Mouse (Mus musculus): Measurements from ENCODE around the gene Hfm1. TPM values are rescaled to one million over a fixed set of nuclear protein-coding genes. Genes with fewer than 3 reads are reported as not detected.

Hfm1 gene
- total and polyA plus RNA-seq, 3 experiments: not detected

GRCm38 (mm10) chr5:106801215-106801863 is 124.8 kb downstream of the Hfm1 start:
- no peak for DNase-seq (ENCODE audit: low spot score)
- H3K4me3 ChIP-seq (ENCODE audit: low read depth, low read length): no peak overlapping the region
- no peaks in the 10 kb centered on the region for H3K9me3 ChIP-seq (replicated peaks)
- no peaks in the 10 kb centered on the region for H3K27me3 ChIP-seq (ENCODE audit: insufficient read depth, low read length)
- no peak for ATAC-seq (ENCODE audit: extremely low read depth, insufficient number of reproducible peaks, low FRiP score, poor library complexity, severe bottlenecking)
- peaks cover 5% of the 10 kb centered on the region for H3K4me1 ChIP-seq (ENCODE audit: insufficient read depth, low read depth, low read length)
- TF ChIP-seq GATA1 (IDR thresholded peaks at IDR 0.05; ENCODE audit: borderline replicate concordance, low read length): no peak
- TF ChIP-seq POLR2AphosphoS5 (IDR thresholded peaks at IDR 0.05; ENCODE audit: insufficient replicate concordance, low read depth, low read length): no peak
- no peak for TF ChIP-seq GATA2 (IDR thresholded peaks at IDR 0.05; ENCODE audit: borderline replicate concordance, low read depth, low read length)
- no peak for TF ChIP-seq CTCF (IDR thresholded peaks at IDR 0.05; ENCODE audit: low read depth, low read length)
- no peak for TF ChIP-seq TAL1 (conservative IDR thresholded peaks at IDR 0.05; ENCODE audit: low read depth, low read length)
- no peaks in the 10 kb centered on the region for H3K36me3 ChIP-seq (replicated peaks)

- DNase-seq (ENCODE audit: low spot score): no peak
Measured at GRCm38 (mm10) chr5:106797896-106798295, 128.2 kb downstream of the Hfm1 start.

GRCm38 (mm10) chr5:106791241-106791572 is 134.9 kb downstream of the Hfm1 start:
- no peak for ATAC-seq (ENCODE audit: extremely low read depth, insufficient number of reproducible peaks, low FRiP score, poor library complexity, severe bottlenecking)
- TF ChIP-seq POLR2AphosphoS5 (IDR thresholded peaks at IDR 0.05; ENCODE audit: insufficient replicate concordance, low read depth, low read length) (no peak), CTCF (IDR thresholded peaks at IDR 0.05; ENCODE audit: low read depth, low read length) (no peak), GATA1 (IDR thresholded peaks at IDR 0.05; ENCODE audit: borderline replicate concordance, low read length) (no peak), GATA2 (IDR thresholded peaks at IDR 0.05; ENCODE audit: borderline replicate concordance, low read depth, low read length) (no peak), TAL1 (conservative IDR thresholded peaks at IDR 0.05; ENCODE audit: low read depth, low read length) (no peak)
- H3K4me1 ChIP-seq (ENCODE audit: insufficient read depth, low read depth, low read length): no peaks in the 10 kb centered on the region
- no peak overlapping the region for H3K4me3 ChIP-seq (ENCODE audit: low read depth, low read length)
- H3K9me3 ChIP-seq (replicated peaks): no peaks in the 10 kb centered on the region
- H3K36me3 ChIP-seq (replicated peaks): no peaks in the 10 kb centered on the region
- no peaks in the 10 kb centered on the region for H3K27me3 ChIP-seq (ENCODE audit: insufficient read depth, low read length)
- DNase-seq (ENCODE audit: low spot score): no peak

More at GRCm38 (mm10) chr5:106797896-106798295, 128.2 kb downstream of the Hfm1 start:
- H3K9me3 ChIP-seq (replicated peaks): no peaks in the 10 kb centered on the region
- peaks cover 5% of the 10 kb centered on the region for H3K4me1 ChIP-seq (ENCODE audit: insufficient read depth, low read depth, low read length)
- no peak for ATAC-seq (ENCODE audit: extremely low read depth, insufficient number of reproducible peaks, low FRiP score, poor library complexity, severe bottlenecking)
- no peaks in the 10 kb centered on the region for H3K27me3 ChIP-seq (ENCODE audit: insufficient read depth, low read length)
- no peak overlapping the region for H3K4me3 ChIP-seq (ENCODE audit: low read depth, low read length)
- TF ChIP-seq POLR2AphosphoS5 (IDR thresholded peaks at IDR 0.05; ENCODE audit: insufficient replicate concordance, low read depth, low read length) (no peak), TAL1 (conservative IDR thresholded peaks at IDR 0.05; ENCODE audit: low read depth, low read length) (no peak), GATA1 (IDR thresholded peaks at IDR 0.05; ENCODE audit: borderline replicate concordance, low read length) (no peak), GATA2 (IDR thresholded peaks at IDR 0.05; ENCODE audit: borderline replicate concordance, low read depth, low read length) (no peak), CTCF (IDR thresholded peaks at IDR 0.05; ENCODE audit: low read depth, low read length) (no peak)
- H3K36me3 ChIP-seq (replicated peaks): no peaks in the 10 kb centered on the region

- Histone ChIP-seq H3K9me3 (replicated peaks) (no peaks in the 10 kb centered on the region), H3K27me3 (ENCODE audit: insufficient read depth, low read length) (no peaks in the 10 kb centered on the region), H3K4me3 (ENCODE audit: low read depth, low read length) (no peak overlapping the region), H3K36me3 (replicated peaks) (no peaks in the 10 kb centered on the region), H3K4me1 (ENCODE audit: insufficient read depth, low read depth, low read length) (no peaks in the 10 kb centered on the region)
- ATAC-seq (ENCODE audit: extremely low read depth, insufficient number of reproducible peaks, low FRiP score, poor library complexity, severe bottlenecking): no peak
- DNase-seq (ENCODE audit: low spot score): no peak
- TF ChIP-seq GATA1 (IDR thresholded peaks at IDR 0.05; ENCODE audit: borderline replicate concordance, low read length) (no peak), POLR2AphosphoS5 (IDR thresholded peaks at IDR 0.05; ENCODE audit: insufficient replicate concordance, low read depth, low read length) (no peak), CTCF (IDR thresholded peaks at IDR 0.05; ENCODE audit: low read depth, low read length) (no peak), GATA2 (IDR thresholded peaks at IDR 0.05; ENCODE audit: borderline replicate concordance, low read depth, low read length) (no peak), TAL1 (conservative IDR thresholded peaks at IDR 0.05; ENCODE audit: low read depth, low read length) (no peak)
Measured at GRCm38 (mm10) chr5:106790496-106791240, 135.5 kb downstream of the Hfm1 start.

Other genes with a start within 250 kb of the Hfm1 start
- 97.8 and 114 TPM in 2 replicates for gene Zfp644, start 229.0 kb downstream of the Hfm1 start, total RNA-seq (2014; fragmentation: Nextera tagmentation)
- 75.4 and 83.8 TPM in 2 replicates for gene Zfp644, start 229.0 kb downstream of the Hfm1 start, total RNA-seq (2017)
- gene Zfp644, start 229.0 kb downstream of the Hfm1 start, polyA plus RNA-seq (2012): 13.1 and 13.9 TPM in 2 replicates
- 33.5 and 37.7 TPM in 2 replicates for gene Cdc7, start 38.0 kb upstream of the Hfm1 start, total RNA-seq (2014; fragmentation: Nextera tagmentation)
- 43.7 and 43.8 TPM in 2 replicates for gene Cdc7, start 38.0 kb upstream of the Hfm1 start, total RNA-seq (2017)
- 6.7 and 8.7 TPM in 2 replicates for gene Cdc7, start 38.0 kb upstream of the Hfm1 start, polyA plus RNA-seq (2012)